19 mouse cellular contexts compared by ENCODE assay signal in genomic region chr2:5572314-5573006, GRCm38 (mm10).
DNase-seq lines count a peak whose midpoint lies in the region; ATAC-seq and TF ChIP-seq lines count a peak whose summit lies in the region.
"Had no signal": no experiment of that assay in that cellular context is flagged by ENCODE, and none has a peak within 500 bp of the region (broad histone marks: within the 10 kb centered on the region; RNA-seq: fewer than 3 reads in every experiment).

No protein-coding gene starts in this region.

- peak; percentile 33 for DNase-seq in heart, postnatal 0 days (ENCODE audit: low spot score)
- no peak for DNase-seq in heart, adult 18-20 months
- peak; percentile 11 for DNase-seq in lung, embryonic 14.5 days
- DNase-seq in lung, adult 18-20 months, result no peak
- DNase-seq in retina, postnatal 1 day, result peak; percentile 68
- DNase-seq in cerebellum, adult 11 months, result no peak
- DNase-seq: cerebellum, adult 8-10 months; gastrocnemius, postnatal 14 days; kidney, postnatal 10 days; lung, postnatal 10 days; right cerebral cortex, postnatal 4 days; thymus, adult 2 months had no signal

- no peak overlapping the region for H3K4me2 ChIP-seq in heart, postnatal 0 days (ENCODE audit: low read depth, low read length)
- H3K4me2 ChIP-seq in lung, embryonic 14.5 days, result no peak overlapping the region
- no peak overlapping the region for H3K4me2 ChIP-seq in neural tube, embryonic 12.5 days (replicated peaks)
- H3K4me2 ChIP-seq: embryonic facial prominence, embryonic 12.5 days; intestine, embryonic 15.5 days; limb, embryonic 15.5 days; liver, embryonic 15.5 days had no signal

- TF ChIP-seq EP300 in heart, postnatal 0 days (IDR thresholded peaks at IDR 0.05; ENCODE audit: low read depth), result no peak

- H3K4me3 ChIP-seq in heart, postnatal 0 days (ENCODE audit: low read depth, low read length), result no peak overlapping the region
- no peak overlapping the region for H3K4me3 ChIP-seq in lung, embryonic 14.5 days (ENCODE audit: low read depth, low read length)
- H3K4me3 ChIP-seq in neural tube, embryonic 12.5 days, result no peak overlapping the region
- H3K4me3 ChIP-seq: embryonic facial prominence, embryonic 12.5 days; erythroblast, embryonic 14.5 days; intestine, embryonic 15.5 days; limb, embryonic 15.5 days; liver, embryonic 15.5 days had no signal

- ATAC-seq in heart, postnatal 0 days (ENCODE audit: insufficient read depth, low read depth), result no peak
- no peak for ATAC-seq in lung, embryonic 14.5 days (ENCODE audit: insufficient read depth)
- peak; percentile 63 for ATAC-seq in neural tube, embryonic 12.5 days (ENCODE audit: low FRiP score, low read depth)
- ATAC-seq: midbrain, embryonic 16.5 days had no signal

- no peaks in the 10 kb centered on the region; the same call in 1 of the 2 replicates for H3K4me1 ChIP-seq in heart, postnatal 0 days (ENCODE audit: control insufficient read depth, insufficient read depth)
- 0 out of 2 replicates have a peak, but pooled peaks cover 3% of the 10 kb centered on the region for H3K4me1 ChIP-seq in lung, embryonic 14.5 days (ENCODE audit: insufficient read depth)
- peaks cover 12% of the 10 kb centered on the region for H3K4me1 ChIP-seq in neural tube, embryonic 12.5 days
- H3K4me1 ChIP-seq: embryonic facial prominence, embryonic 12.5 days; liver, embryonic 15.5 days had no signal

- no peaks in the 10 kb centered on the region for H3K36me3 ChIP-seq in heart, postnatal 0 days (replicated peaks; ENCODE audit: control insufficient read depth, insufficient read depth, low read length)
- H3K36me3 ChIP-seq in lung, embryonic 14.5 days (ENCODE audit: insufficient read depth), result no peaks in the 10 kb centered on the region
- H3K36me3 ChIP-seq in neural tube, embryonic 12.5 days, result no peaks in the 10 kb centered on the region
- H3K36me3 ChIP-seq: embryonic facial prominence, embryonic 12.5 days; intestine, embryonic 15.5 days; limb, embryonic 15.5 days; liver, embryonic 15.5 days had no signal

- WGBS in heart, postnatal 0 days, result 59% methylated on average over 10 of the region's 10 CpGs
- WGBS in lung, embryonic 14.5 days, result 77% methylated on average over 10 of the region's 10 CpGs
- 45% methylated on average over 10 of the region's 10 CpGs for WGBS in neural tube, embryonic 12.5 days

- no peaks in the 10 kb centered on the region for H3K9me3 ChIP-seq in heart, postnatal 0 days (replicated peaks; ENCODE audit: control insufficient read depth, low read length)
- H3K9me3 ChIP-seq in lung, embryonic 14.5 days (ENCODE audit: low read depth, low read length), result no peaks in the 10 kb centered on the region
- H3K9me3 ChIP-seq in neural tube, embryonic 12.5 days, result no peaks in the 10 kb centered on the region
- H3K9me3 ChIP-seq: embryonic facial prominence, embryonic 12.5 days; intestine, embryonic 15.5 days; limb, embryonic 15.5 days; liver, embryonic 15.5 days had no signal

- no peaks in the 10 kb centered on the region for H3K27me3 ChIP-seq in heart, postnatal 0 days (ENCODE audit: control insufficient read depth, insufficient read depth, low read length)
- H3K27me3 ChIP-seq in lung, embryonic 14.5 days (ENCODE audit: insufficient read depth, low read length), result no peaks in the 10 kb centered on the region
- H3K27me3 ChIP-seq in neural tube, embryonic 12.5 days (replicated peaks), result no peaks in the 10 kb centered on the region
- H3K27me3 ChIP-seq: embryonic facial prominence, embryonic 12.5 days; intestine, embryonic 15.5 days; limb, embryonic 15.5 days; liver, embryonic 15.5 days had no signal

- no peak overlapping the region for H3K9ac ChIP-seq in heart, postnatal 0 days (replicated peaks; ENCODE audit: low read depth, low read length)
- no peak overlapping the region for H3K9ac ChIP-seq in lung, embryonic 14.5 days
- no peak overlapping the region for H3K9ac ChIP-seq in neural tube, embryonic 12.5 days
- H3K9ac ChIP-seq: embryonic facial prominence, embryonic 12.5 days; intestine, embryonic 15.5 days; limb, embryonic 15.5 days; liver, embryonic 15.5 days had no signal

- TF ChIP-seq CTCF in heart, postnatal 0 days (IDR thresholded peaks at IDR 0.05; ENCODE audit: low read depth), result no peak
- no peak for TF ChIP-seq CTCF in lung, embryonic 14.5 days (IDR thresholded peaks at IDR 0.05; ENCODE audit: low read depth)

- no peak overlapping the region for H3K27ac ChIP-seq in heart, postnatal 0 days (ENCODE audit: low read depth)
- H3K27ac ChIP-seq in lung, embryonic 14.5 days (ENCODE audit: low read depth), result no peak overlapping the region
- H3K27ac ChIP-seq in neural tube, embryonic 12.5 days, result no peak overlapping the region
- H3K27ac ChIP-seq: embryonic facial prominence, embryonic 12.5 days; intestine, embryonic 15.5 days; limb, embryonic 15.5 days; liver, embryonic 15.5 days had no signal

Comparison
In these comparisons a context has a peak if more than half of its experiments do, and no peak if none do; other contexts are left out.
1. DNase-seq: peak in heart, postnatal 0 days (single experiment), lung, embryonic 14.5 days (single experiment) and retina, postnatal 1 day (single experiment); none in heart, adult 18-20 months (0 of 2), lung, adult 18-20 months (0 of 2) and cerebellum, adult 11 months (single experiment).